9 mouse cellular contexts compared by ENCODE assay signal in the genomic region with DNA sequence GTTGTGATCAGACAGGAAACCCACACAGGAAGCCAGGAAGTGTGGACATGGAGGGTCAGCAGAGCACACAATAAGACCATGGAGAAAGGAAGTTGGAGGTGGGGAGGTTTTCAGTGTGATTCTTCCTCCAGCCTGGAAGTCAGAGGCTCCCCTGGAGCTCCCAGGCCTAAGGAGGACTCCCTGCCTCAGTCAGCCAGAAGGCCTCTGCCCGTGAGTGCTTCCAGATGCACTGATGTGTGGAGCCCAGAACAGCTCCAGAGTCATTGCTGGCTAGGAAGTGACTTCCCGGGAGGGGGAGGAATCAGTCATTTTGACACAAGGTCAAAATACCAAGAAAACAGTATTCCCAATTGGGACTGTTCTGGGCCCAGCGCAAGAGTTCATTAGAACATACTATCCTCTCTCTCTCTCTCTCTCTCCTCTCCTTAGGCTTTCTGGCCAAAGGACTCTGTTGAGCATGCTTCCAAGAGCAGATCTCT.
DNase-seq lines count a peak whose midpoint lies in the region; ATAC-seq and TF ChIP-seq lines count a peak whose summit lies in the region.
"Had no signal": no experiment of that assay in that cellular context is flagged by ENCODE, and none has a peak within 500 bp of the region (broad histone marks: within the 10 kb centered on the region; RNA-seq: fewer than 3 reads in every experiment).

No protein-coding gene starts in this region.

- H3K4me2 ChIP-seq in hindbrain, embryonic 14.5 days (replicated peaks) = no peak overlapping the region
- no peak overlapping the region for H3K4me2 ChIP-seq in lung, embryonic 16.5 days (ENCODE audit: low read depth, low read length)
- H3K4me2 ChIP-seq: liver, embryonic 15.5 days had no signal

- peak; percentile 52 for DNase-seq in embryo, embryonic 10 days (ENCODE audit: low spot score)
- DNase-seq in embryo, embryonic 9.5 days (ENCODE audit: extremely low spot score) = no peak
- DNase-seq in gastrocnemius, adult 18-20 months (ENCODE audit: low spot score) = peak; percentile 80
- DNase-seq in hindbrain, embryonic 14.5 days (ENCODE audit: low spot score) = no peak
- DNase-seq in urinary bladder, postnatal 14 days (ENCODE audit: low spot score) = no peak
- DNase-seq in left cerebral cortex, postnatal 4 days = no peak
- DNase-seq in left cerebral cortex, adult 2 months (ENCODE audit: extremely low spot score in 1 of 2, low spot score in 2 of 2) = no peak

- peaks cover 13% of the 10 kb centered on the region for H3K27me3 ChIP-seq in hindbrain, embryonic 14.5 days (ENCODE audit: control insufficient read depth, insufficient read depth, low read length)
- H3K27me3 ChIP-seq in lung, embryonic 16.5 days (ENCODE audit: control insufficient read depth, insufficient read depth, low read depth, low read length) = no peaks in the 10 kb centered on the region

- 42% methylated on average over 3 of the region's 3 CpGs for WGBS in hindbrain, embryonic 14.5 days
- WGBS in lung, embryonic 16.5 days = 39% methylated on average over 3 of the region's 3 CpGs

- no peak overlapping the region for H3K9ac ChIP-seq in hindbrain, embryonic 14.5 days
- H3K9ac ChIP-seq in lung, embryonic 16.5 days (ENCODE audit: low read length) = no peak overlapping the region
- H3K9ac ChIP-seq: liver, embryonic 15.5 days had no signal

- no peaks in the 10 kb centered on the region for H3K9me3 ChIP-seq in hindbrain, embryonic 14.5 days (ENCODE audit: control insufficient read depth, low read length)
- H3K9me3 ChIP-seq in lung, embryonic 16.5 days (ENCODE audit: control insufficient read depth, low read length) = no peaks in the 10 kb centered on the region
- H3K9me3 ChIP-seq: liver, embryonic 15.5 days had no signal

- H3K27ac ChIP-seq in hindbrain, embryonic 14.5 days = peak overlapping the region; percentile 83
- peak overlapping the region; percentile 90 for H3K27ac ChIP-seq in lung, embryonic 16.5 days (ENCODE audit: low read length)
- H3K27ac ChIP-seq in left cerebral cortex, adult 2 months = no peak overlapping the region
- H3K27ac ChIP-seq: liver, embryonic 15.5 days had no signal

- no peaks in the 10 kb centered on the region for H3K36me3 ChIP-seq in hindbrain, embryonic 14.5 days (replicated peaks; ENCODE audit: control insufficient read depth, insufficient read depth)
- no peaks in the 10 kb centered on the region for H3K36me3 ChIP-seq in lung, embryonic 16.5 days (ENCODE audit: control insufficient read depth, insufficient read depth, low read length)
- H3K36me3 ChIP-seq: liver, embryonic 15.5 days had no signal

- no peak for ATAC-seq in hindbrain, embryonic 14.5 days (ENCODE audit: low FRiP score)
- peak; percentile 71 for ATAC-seq in lung, embryonic 16.5 days (ENCODE audit: low read depth)

- H3K4me1 ChIP-seq in hindbrain, embryonic 14.5 days (replicated peaks; ENCODE audit: control insufficient read depth, insufficient read depth, low read length) = peaks cover 26% of the 10 kb centered on the region
- peaks cover 24% of the 10 kb centered on the region for H3K4me1 ChIP-seq in lung, embryonic 16.5 days (replicated peaks; ENCODE audit: control insufficient read depth, insufficient read depth, low read length)
- H3K4me1 ChIP-seq: liver, embryonic 15.5 days had no signal

- intact Hi-C loops in left cerebral cortex, postnatal 4 days (cut with DNase I) = no loop called here
- intact Hi-C loops in left cerebral cortex, adult 2 months (cut with DNase I) = no loop called here

- H3K4me3 ChIP-seq in hindbrain, embryonic 14.5 days (replicated peaks; ENCODE audit: low read length) = no peak overlapping the region
- H3K4me3 ChIP-seq in lung, embryonic 16.5 days (ENCODE audit: low read length) = no peak overlapping the region
- no peak overlapping the region for H3K4me3 ChIP-seq in left cerebral cortex, adult 2 months
- H3K4me3 ChIP-seq: liver, embryonic 15.5 days had no signal

- no peak for TF ChIP-seq CTCF in left cerebral cortex, adult 2 months (IDR thresholded peaks at IDR 0.05)

Comparison
In these comparisons a context has a peak if more than half of its experiments do, and no peak if none do; other contexts are left out.
1. DNase-seq: peak in embryo, embryonic 10 days (single experiment) and gastrocnemius, adult 18-20 months (single experiment); none in embryo, embryonic 9.5 days (single experiment), hindbrain, embryonic 14.5 days (single experiment), urinary bladder, postnatal 14 days (single experiment), left cerebral cortex, postnatal 4 days (single experiment) and left cerebral cortex, adult 2 months (0 of 2).